Mouse (Mus musculus): ENCODE measurements around the gene 9530003J23Rik. TPM values are rescaled to one million over a fixed set of nuclear protein-coding genes. Genes with fewer than 3 reads are reported as not detected.
"Not testable (repeated sequence)": the region's sequence is repeated elsewhere in the genome, so short reads cannot be mapped to it uniquely, and the experiment has no call there.

9530003J23Rik gene
- total RNA-seq, 2 experiments from 2014 or later = not detected

DNA sequence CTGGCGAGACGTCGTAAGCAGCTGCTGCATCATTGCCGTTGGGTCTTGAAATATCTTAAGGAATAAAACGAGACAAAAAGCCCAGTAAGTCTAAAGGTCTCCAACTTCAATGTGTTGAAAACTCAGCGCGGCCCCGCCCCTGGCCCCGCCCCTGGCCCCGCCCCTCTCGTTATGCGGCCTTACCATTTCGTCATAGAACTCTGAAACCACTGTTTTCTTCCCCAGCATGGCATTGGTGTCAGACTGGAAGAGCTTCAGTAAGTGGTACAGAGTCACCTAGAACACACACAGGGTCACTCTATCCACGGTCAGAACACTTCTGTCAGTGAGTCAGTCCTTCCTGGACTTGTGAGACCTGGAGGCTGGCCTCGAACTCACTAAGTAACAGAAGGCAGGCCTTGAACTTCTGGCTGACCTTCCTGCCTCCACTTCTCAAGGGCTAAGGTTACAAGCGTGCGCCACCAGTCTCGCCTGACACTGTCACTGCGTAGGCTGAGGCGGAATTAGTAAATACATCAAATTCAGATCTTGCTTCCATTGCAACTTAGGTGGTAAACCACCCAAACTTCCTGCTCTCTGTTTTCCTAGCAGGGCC lies 21.2 kb downstream of the 9530003J23Rik start:
- DNase-seq (ENCODE audit: low spot score in 2 of 2) = no peak
- TF ChIP-seq CTCF (conservative IDR thresholded peaks at IDR 0.05) = no peak
- H3K4me3 ChIP-seq = no peak overlapping the region
- H3K27ac ChIP-seq = no peak overlapping the region

DNA sequence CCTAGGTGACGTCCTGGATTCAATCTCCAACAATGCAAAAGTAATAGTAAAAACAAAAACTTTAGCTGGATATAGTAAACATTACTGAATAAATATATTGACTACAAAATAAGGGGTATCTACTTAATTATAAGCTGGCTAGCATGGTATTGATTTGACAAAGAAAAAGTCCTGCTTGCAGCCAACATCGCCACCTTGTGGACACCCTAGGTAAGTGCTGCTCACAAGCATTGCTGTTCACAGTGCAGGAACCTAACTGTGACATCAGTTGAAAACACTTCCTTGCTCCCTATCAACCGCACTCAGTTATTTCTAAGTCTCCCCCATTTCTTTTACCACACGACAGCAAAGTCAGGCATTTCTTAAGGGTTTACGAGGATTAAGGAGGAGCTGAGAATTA lies 21.7 kb downstream of the 9530003J23Rik start:
- peak; percentile 95 for TF ChIP-seq CTCF (conservative IDR thresholded peaks at IDR 0.05)
- Histone ChIP-seq H3K4me3 (no peak overlapping the region), H3K27ac (no peak overlapping the region)
- peak; percentile 29 to 49 for DNase-seq (ENCODE audit: low spot score in 2 of 2)

DNA sequence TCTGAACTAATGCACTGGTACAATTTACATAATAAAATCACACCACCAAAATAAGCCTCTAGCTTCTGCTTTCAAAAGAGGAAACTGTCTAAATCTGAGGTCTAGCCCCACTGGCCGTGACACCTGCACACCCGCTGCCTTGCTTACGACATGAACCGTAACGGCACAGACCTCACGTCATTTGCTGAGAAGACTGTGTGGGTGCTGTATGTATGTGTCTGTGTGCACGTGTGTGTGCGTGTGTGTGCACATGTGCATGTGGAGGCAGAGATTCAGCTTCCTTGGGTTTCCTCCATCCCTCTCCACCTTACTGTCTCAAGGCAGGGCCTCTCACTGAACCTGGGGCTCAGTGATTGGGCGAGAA lies 22.4 kb downstream of the 9530003J23Rik start:
- TF ChIP-seq CTCF (conservative IDR thresholded peaks at IDR 0.05) = no peak
- H3K4me3 ChIP-seq = no peak overlapping the region
- no peak for DNase-seq (ENCODE audit: low spot score in 2 of 2)
- H3K27ac ChIP-seq = no peak overlapping the region

DNA sequence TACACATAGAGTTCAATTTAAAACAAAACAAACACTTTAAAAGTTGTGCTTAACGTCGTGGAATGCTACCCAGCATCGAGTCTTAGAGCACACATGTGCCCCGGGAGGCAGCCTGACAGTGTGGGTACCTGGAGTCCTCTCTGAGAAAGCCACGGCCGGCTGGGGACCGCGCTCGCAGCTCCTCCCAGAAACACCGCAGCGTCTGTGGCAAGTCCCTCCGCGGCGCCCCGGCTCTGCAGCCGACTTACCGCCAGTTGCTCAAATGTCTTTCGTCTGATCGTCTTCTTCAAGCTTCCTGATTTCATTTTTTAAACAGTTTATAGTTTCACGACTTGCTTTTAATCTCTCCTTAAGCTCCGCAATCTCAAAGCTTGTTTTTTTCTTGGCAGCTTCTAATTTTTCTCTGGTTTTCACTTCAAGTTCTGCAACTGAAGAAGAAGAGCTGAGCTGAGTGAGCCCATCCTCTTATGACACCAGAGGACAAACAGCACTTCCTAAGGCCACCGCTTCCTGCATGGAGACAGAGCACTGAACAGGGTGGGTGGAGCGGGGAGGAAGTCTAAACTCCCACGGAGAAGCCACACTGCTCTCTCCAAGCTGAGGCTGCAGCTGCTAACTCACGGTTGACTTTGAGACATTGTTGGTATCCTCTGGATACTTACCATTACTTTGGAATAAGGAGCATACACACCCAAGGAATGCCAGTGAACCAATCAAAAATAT lies 22.9 kb downstream of the 9530003J23Rik start:
- no peak overlapping the region for H3K4me3 ChIP-seq
- H3K27ac ChIP-seq = no peak overlapping the region
- TF ChIP-seq CTCF (conservative IDR thresholded peaks at IDR 0.05) = no peak
- no peak for DNase-seq (ENCODE audit: low spot score in 2 of 2)

DNA sequence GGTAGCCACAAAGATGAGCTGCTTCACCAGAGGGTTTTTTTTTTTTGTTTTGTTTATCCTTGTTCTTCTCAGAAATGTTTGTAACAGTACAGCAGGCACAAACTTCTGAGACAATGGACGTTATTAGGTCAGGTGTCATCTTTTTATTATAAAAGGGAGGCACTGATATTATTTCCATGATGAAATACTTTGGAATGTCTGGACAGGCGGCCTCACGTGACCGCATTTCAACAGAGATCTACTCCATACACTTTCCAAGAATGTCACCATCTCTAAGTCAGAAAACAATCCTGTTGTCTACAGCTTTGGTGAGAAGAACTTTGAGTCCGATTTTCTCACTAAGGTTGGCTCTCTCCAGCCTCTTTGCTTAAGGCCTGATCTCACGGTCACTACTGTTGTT lies 27.5 kb downstream of the 9530003J23Rik start:
- no peak for DNase-seq (ENCODE audit: low spot score in 2 of 2)
- Histone ChIP-seq H3K4me3 (no peak overlapping the region), H3K27ac (no peak overlapping the region)
- TF ChIP-seq CTCF (conservative IDR thresholded peaks at IDR 0.05) = no peak

DNA sequence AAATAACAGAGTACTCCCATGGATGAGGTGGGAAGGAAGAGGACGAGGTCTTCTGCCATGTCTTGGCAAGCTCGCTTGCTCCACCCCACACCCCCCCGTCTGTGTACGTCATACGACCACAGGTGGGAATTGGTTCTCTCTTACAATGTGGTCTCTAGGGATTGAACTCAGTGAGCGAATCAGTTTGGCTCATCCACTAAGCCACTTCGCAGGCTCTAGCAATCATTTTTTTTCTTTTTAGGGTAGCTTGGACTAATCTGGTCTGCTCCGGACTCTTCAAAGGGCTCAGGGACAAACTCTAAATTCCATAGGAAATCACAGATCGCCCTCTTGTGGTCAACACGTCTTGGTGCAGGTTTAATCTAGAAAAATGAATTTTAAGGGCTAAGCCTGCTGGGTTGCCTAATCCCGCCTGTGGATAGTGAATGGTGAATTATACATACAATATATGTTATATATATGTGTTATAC lies 29.0 kb downstream of the 9530003J23Rik start:
- DNase-seq (ENCODE audit: low spot score in 2 of 2) = peak; percentile 23 to 54

DNA sequence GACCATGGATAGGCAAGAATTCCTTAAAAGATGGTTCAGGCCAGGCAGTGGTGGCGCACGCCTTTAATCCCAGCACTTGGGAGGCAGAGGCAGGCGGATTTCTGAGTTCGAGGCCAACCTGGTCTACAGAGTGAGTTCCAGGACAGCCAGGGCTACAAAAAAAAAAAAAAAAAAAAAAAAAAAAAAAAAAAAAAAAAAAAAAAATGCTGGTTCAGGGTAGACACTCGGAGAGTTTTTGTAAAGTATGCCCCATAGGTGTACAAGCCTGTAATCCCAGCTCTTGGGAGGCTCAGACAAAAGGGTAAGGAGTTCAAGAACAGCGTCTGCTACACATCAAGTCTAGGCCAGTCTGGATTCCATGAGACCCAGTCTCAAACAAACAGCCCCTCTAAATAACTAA lies 29.7 kb downstream of the 9530003J23Rik start:
- H3K27ac ChIP-seq; H3K4me3 ChIP-seq; DNase-seq (ENCODE audit: low spot score in 2 of 2): not testable (repeated sequence)

More for the DNA sequence above, 29.0 kb downstream of the 9530003J23Rik start:
- Histone ChIP-seq H3K4me3 (peak overlapping the region; percentile 48), H3K27ac (no peak overlapping the region)
- peak; percentile 91 for TF ChIP-seq CTCF (conservative IDR thresholded peaks at IDR 0.05)

DNA sequence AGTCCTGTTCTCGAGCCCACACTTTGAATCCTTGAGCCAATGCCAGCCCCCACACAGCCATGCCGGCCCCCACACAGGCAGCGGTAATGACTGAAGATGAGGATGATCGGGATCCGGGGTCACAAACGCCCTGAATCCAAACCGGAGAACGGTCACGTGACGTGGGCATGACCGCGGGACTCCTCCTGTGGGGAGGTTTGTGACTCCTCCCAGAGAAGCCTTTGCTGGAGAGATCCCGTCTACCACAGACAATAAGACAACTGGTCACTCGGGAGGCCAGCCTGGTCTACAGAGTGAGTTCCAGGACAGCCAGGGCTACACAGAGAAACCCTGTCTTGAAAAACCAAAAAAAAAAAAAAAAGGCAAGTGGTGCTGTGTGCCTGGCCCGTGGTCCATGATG lies 30.3 kb downstream of the 9530003J23Rik start:
- Histone ChIP-seq H3K4me3 (no peak overlapping the region), H3K27ac (no peak overlapping the region)
- DNase-seq (ENCODE audit: low spot score in 2 of 2) = no peak
- no peak for TF ChIP-seq CTCF (conservative IDR thresholded peaks at IDR 0.05)

DNA sequence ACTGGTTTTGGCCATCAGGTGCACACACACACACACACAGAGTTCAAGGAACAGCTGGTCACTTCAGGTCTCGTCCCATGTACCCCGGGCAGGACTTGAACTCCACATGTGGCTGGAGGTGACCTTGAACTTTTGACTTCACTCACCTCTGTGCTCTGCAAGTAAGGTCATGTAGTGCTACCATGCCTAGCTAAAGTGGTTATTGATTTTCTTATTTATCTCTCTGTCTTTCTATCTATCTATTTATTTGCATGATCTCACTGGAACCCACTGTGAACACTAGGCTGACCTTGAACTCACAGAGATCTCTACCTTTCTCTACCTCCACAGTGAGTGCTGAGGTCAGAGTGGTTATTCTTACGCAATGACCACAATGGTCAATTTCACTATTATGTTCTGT lies 32.4 kb downstream of the 9530003J23Rik start:
- no peak for TF ChIP-seq CTCF (conservative IDR thresholded peaks at IDR 0.05)
- H3K27ac ChIP-seq = no peak overlapping the region
- DNase-seq (ENCODE audit: low spot score in 2 of 2) = no peak

DNA sequence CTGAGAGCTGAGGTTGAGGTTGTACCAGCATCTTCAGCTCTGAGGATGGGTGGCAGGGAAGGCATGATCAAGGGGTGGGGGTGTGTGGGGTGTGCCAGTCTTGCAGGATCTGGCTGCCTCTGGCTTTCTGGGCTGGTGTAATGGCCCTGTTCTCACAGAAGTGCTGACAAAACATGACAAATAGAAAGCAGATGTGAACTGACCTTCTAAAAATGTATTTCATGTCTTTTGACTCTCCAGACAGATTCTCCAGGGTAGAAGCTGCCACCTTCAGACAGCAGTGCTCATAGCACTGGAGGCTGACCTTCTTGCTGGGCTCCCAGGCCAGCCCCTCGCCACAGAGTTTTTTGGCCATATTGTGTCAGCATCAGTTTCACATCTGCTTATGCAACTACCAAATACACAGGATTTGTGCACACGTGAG lies 34.9 kb downstream of the 9530003J23Rik start:
- H3K27ac ChIP-seq = no peak overlapping the region

More for the DNA sequence above, 32.4 kb downstream of the 9530003J23Rik start:
- no peak overlapping the region for H3K4me3 ChIP-seq

DNA sequence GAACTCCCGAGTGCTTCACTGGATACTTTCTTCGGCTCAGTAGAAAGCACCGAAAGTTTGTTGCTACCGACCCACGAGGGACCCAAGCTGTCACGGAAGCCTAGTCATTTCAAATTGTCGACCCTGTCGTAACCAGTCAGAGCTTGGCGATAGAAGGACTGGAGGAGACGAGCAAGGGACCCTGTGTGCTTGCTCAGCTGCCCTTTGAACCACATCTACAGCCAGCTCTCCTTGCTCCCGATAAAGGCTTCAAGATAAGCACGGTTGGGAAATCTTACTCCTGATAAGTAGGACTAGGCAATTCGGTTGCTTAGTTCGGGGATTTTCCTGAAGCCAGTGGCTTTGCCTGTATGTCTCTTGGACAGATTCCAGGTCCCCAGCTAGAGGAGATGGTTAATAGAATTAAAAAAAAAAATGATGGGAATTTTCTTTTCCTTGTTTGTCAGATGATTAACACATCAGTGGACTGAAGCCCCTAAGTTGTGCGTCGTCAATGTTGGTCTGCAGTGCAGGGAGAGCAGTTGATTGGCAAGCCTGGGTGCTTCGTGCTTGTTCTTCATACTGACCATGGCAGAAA lies 35.4 kb downstream of the 9530003J23Rik start:
- no peak for DNase-seq (ENCODE audit: low spot score in 2 of 2)
- no peak overlapping the region for H3K4me3 ChIP-seq
- H3K27ac ChIP-seq = no peak overlapping the region
- no peak for TF ChIP-seq CTCF (conservative IDR thresholded peaks at IDR 0.05)

More for the DNA sequence above, 34.9 kb downstream of the 9530003J23Rik start:
- no peak for DNase-seq (ENCODE audit: low spot score in 2 of 2)
- H3K4me3 ChIP-seq = no peak overlapping the region
- no peak; the same call in 1 of the 2 replicates for TF ChIP-seq CTCF (conservative IDR thresholded peaks at IDR 0.05)

DNA sequence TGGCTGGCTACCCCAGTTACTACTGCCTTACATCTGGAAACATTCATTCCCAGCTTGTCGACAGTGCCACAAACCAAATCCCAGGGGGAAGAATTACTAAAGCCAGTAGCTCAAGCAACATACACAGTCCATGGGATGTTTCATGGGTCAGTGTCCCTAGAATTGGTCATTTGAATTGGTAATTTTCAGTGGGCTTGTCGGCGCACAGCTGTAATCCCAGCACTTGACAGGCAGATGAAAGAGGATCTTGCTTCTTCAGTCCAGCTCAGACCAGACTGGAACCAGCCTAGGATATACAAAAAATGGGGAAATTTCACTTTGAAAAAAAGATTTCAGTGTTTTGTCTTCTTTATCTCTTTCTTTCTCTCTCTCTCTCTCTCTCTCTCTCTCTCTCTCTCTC lies 38.8 kb downstream of the 9530003J23Rik start:
- H3K27ac ChIP-seq = no peak overlapping the region
- no peak overlapping the region for H3K4me3 ChIP-seq
- no peak for DNase-seq (ENCODE audit: low spot score in 2 of 2)
- no peak for TF ChIP-seq CTCF (conservative IDR thresholded peaks at IDR 0.05)

DNA sequence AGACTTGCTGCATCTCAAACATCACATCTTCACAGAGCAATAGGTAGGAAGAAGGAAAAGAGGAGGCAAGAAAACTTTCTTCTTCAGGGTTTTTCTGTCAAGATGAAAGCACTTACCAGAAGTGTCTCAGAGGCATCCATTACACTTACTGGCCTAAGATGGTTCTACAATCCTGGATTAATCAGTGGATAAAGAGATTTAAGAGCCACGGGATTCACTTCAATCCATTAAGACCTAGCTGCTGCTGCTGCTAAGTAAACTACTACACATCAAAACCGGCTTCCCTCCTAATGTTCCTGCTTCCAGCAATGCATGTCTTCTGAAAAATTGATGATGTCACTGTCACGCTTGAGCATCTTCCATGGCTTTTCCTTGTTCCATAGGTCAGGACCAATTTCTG lies 41.8 kb downstream of the 9530003J23Rik start:
- no peak for TF ChIP-seq CTCF (conservative IDR thresholded peaks at IDR 0.05)
- H3K27ac ChIP-seq = no peak overlapping the region
- no peak overlapping the region for H3K4me3 ChIP-seq
- no peak for DNase-seq (ENCODE audit: low spot score in 2 of 2)

Data from layer of hippocampus, adult 2 months (tissue).